Mouse (Mus musculus): ENCODE measurements around the gene Tm7sf2.
A peak's percentile ranks its signal among the peaks of the same experiment; 100 is the strongest.

The Tm7sf2 gene

DNA sequence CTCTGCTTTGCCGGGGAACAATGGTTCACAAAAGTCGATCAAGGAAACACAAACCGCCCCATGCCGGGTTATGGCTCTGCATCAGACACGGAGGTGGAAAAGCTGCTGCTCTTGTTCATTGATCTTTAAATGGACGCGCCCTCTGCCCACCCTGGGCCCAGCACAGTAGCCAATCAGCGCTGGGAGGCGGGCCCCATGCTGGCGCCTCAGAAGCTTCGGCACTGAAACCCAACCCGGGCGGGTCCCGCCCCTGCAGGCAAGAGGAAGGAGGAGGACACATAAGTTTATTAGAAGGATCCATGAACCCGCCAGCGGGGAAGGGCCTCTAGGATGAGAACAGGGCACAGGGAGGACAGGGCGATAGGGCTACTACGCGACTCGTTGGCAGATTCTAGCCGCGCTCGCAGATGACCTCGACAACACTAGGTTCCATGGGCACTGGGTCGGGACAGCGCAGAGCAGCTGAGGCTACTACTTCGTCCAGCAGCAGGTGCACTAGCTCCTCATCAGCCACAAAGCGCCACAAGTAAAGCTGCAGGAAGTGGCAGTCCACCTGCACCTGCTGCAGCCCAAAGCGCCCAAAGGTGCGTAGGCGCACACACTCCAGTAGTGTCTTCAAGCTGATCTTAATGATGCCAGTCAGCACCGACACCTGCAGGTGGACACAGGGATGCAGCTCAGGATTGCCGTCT is at the start of gene Tm7sf2:
Gene Tm7sf2 (minus strand): TSS at position 650 of the 692 bp plus-strand sequence.
- peak; percentile 93 for DNase-seq (ENCODE audit: low spot score)

DNA sequence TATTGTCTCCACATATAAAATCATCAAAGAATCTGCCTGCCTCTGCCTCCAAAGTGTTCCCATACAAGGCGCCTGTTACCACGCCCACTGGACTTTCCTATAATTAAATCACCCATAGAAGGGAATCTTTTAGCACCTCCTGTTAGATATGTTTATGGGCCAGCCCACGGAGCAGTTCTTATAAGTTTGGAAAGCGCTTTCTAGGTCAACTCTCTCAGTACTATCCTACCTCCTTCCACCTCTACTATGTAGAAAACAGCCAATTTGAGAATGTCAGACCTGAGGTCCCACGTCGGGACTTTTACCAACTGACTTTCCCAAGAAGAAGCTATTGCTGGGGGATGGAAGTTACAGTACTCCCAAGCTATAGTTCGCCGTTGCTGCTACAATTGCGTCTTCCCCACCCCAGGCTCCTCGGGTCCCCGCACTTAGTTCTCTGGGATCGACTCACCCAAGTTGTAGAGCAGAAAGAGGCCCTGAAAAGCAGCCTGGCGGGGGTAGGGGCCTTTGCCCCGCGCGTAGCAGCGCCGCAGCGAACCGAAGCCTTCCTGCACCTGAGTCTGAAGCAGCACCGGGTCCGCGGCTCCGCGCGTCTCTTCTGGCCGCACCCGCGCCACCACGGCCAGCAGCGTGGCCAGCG is 49.3 kb upstream of the Tm7sf2 start:
- DNase-seq (ENCODE audit: low spot score), result no peak

DNA sequence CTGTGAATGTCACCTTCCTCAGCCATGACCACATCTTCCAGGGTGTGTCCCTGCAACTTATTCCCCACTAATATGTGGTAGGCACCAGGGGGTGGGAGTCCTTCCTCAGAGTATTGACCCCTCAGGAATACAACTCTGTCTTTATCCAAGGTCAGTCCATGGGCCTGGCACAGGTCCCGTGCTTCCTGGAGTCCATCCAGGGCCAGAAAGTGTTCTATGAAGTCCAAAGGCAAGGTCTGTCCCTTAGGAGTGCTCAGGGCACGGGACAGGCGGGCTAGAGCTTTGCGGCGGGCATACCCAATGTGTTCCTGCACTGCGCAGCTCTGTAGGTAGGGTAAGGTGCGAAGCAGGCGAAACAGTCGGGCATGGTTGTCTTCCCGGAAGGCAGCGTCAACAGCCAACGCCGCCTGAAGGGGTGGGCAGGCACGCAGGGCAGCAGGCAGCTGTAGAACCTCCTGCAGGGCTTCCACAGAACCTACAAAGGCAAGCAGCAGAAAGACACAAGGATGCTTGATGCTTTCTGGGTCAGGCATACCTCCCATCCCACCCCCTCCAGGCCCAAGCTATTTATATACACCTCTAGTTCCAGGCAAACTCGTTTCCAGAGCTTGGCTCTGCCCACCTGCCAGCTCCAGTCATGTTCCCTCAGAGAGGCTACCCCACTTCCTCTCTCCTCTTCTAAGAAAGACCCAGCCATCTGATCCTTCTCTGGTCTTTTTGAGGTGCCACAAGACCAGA is 48.1 kb upstream of the Tm7sf2 start:
- DNase-seq (ENCODE audit: low spot score), result no peak

DNA sequence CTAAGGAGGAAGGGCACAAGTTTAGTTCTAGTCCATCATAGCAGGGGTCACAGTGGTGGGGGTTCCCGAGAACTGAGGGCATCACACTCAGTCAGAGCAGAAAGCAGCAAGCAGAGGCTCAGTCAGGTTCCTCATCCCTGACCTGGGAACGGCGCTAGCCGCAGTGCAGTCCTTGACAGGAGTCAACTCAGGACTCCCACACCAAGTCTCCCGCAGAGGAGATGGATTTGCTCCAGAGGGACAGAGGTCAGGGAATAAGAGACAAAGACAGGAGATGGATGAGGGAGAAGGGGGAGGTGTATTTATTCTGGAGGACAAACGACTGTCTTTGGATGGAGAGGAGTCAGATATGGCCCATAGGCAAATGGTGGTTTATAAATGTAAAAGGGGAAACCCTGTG is 44.9 kb upstream of the Tm7sf2 start:
- DNase-seq (ENCODE audit: low spot score), result no peak

DNA sequence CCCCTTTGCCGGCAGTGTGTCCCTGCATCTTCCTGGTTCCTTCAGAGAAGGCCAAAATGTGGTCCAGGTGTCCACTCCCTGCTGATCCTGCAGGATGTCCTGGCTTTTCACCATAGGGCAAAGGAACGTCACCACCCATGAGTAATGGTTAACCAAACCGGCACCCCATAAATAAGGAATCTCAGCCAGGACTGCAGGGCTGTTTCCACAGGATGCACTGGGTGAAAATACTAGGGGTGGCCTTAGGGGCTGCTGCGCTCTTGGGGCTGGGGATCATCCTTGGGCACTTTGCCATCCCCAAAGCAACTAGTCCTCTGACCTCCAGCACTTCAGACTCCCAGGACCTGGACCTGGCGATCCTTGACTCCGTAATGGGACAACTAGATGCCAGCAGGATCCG is 37.4 kb upstream of the Tm7sf2 start, which contains the start of gene Naaladl1:
Gene Naaladl1 (plus strand): TSS at position 197 of the 400 bp plus-strand sequence.
- no peak for DNase-seq (ENCODE audit: low spot score)

DNA sequence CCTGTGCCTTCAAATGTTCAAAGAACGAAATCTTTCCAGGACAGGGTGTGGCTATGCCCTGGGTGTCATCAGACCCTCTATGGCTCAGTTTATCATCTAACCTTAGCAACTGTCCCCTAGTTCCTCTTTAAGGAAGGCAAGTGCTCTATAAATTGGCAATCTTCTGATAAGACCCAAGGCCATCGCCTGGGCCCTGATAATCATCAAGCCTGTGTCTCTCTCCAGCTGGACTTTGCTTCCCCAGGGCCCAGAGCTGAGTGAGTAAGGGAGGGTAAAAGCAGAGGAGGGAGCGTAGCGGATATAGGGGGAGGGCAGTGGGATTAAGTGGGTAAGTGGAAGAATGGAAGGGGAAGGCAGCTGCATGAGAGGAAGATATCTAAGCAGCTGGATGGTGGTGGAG is 36.3 kb upstream of the Tm7sf2 start:
- no peak for DNase-seq (ENCODE audit: low spot score)

GRCm38 (mm10) chr19:6102169-6102853 is 34.1 kb upstream of the Tm7sf2 start:
- DNase-seq (ENCODE audit: low spot score), result no peak

DNA sequence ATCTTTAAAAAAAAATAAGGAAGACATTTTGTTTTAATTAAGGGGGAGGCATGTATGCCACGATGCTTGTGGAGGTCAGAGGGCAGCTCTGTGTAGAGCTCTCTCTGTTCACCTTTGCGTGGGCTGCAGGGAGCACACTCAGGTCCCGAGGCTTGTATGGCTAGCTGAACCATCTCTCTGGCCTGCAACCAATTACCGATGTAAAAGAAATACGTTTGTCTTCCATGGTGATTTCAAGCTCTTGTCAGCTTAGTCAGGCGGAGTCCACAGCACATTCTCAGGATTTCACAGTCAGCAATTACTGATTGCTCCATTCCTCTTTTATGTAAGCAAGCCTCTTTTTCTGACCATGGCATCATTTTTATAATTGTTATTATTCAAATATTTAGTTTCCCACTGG is 33.0 kb upstream of the Tm7sf2 start:
- no peak for DNase-seq (ENCODE audit: low spot score)

- DNase-seq (ENCODE audit: low spot score), result no peak
Observed at GRCm38 (mm10) chr19:6097847-6098246, 29.7 kb upstream of the Tm7sf2 start.

GRCm38 (mm10) chr19:6094119-6094518 is 25.9 kb upstream of the Tm7sf2 start, which contains the start of gene AC131692.1:
Gene AC131692.1 (plus strand): TSS chr19:6094419.
- DNase-seq (ENCODE audit: low spot score), result no peak

GRCm38 (mm10) chr19:6088841-6089240 is 20.7 kb upstream of the Tm7sf2 start:
- DNase-seq (ENCODE audit: low spot score), result no peak

- DNase-seq (ENCODE audit: low spot score), result peak; percentile 89
Observed at GRCm38 (mm10) chr19:6085417-6085879, 17.3 kb upstream of the Tm7sf2 start.

DNA sequence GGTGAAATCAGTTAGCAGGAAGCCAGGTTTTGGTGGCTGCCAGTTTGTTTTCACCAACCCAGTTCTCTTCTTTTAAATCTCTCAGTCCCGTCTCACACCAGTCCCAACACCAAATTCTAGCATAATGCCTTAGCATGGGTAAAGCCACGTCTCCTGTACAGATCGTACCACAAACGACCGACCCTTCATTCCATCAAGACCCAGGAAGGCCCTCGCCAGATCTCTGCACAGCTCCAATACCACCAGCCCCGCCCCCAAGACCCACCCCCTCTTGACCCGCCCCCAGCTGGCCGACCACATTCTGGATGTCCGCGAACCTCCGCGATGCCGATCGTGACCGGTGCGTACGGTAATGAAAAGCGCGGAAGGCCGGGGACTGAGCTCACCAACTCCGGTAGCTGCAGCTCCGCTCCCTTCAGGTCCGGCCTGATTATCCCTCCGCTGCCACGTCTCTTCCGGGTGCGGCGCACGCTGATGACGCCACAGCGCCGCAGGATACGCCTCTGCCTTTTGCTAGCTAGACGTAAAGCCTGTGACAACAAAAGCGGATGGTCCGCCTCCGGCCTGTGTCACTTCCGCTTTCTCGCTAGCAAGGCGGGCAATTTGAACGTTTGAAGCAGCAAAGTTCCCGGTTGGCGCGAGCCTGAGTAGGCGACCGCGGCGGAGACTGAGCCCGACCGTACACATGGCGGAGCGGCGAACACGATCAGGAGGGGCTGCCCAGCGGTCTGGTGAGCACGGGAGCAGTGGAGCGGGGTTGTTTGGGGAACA is 16.5 kb upstream of the Tm7sf2 start, which contains the start of the genes Zfpl1 and Cdca5:
Gene Zfpl1 (minus strand): TSS at position 479 of the 771 bp plus-strand sequence.
Gene Cdca5 (plus strand): TSS at position 506 of the 771 bp plus-strand sequence.
- peak; percentile 100 for DNase-seq (ENCODE audit: low spot score)

GRCm38 (mm10) chr19:6082156-6082555 is 14.0 kb upstream of the Tm7sf2 start, which contains the start of gene Gm28374:
Gene Gm28374 (minus strand): TSS chr19:6082256.
- no peak for DNase-seq (ENCODE audit: low spot score)

DNA sequence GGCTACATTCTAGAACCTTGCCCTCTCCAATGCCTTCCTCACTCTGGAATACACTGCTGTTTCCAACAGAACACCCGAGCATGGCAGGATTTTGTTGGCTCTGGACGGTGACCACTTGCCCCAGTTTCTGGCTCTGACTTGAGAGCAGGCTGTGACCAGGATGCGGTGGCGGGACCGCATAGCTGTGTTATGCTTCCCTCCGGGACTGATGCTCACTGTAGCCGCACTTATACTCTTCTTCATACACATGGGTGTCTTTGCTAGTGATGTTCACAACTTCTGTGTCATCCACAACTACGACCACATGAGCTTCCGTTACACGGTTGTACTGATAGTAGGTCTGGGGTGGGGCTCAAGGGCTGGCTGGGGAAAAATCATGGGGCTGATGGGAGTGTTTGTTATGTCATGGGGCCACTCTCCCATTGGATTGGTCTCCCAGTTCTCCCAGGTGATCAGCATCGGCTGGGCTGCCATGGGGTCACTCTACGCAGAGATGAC is 11.9 kb upstream of the Tm7sf2 start, which contains the start of gene Tmem262:
Gene Tmem262 (plus strand): TSS at position 51 of the 498 bp plus-strand sequence.
- no peak for DNase-seq (ENCODE audit: low spot score)

GRCm38 (mm10) chr19:6076564-6077393 is 8.6 kb upstream of the Tm7sf2 start, which contains the start of gene Vps51:
Gene Vps51 (minus strand): TSS chr19:6077231.
- DNase-seq (ENCODE audit: low spot score), result peak; percentile 95

GRCm38 (mm10) chr19:6073889-6074288 is 5.7 kb upstream of the Tm7sf2 start:
- no peak for DNase-seq (ENCODE audit: low spot score)

DNA sequence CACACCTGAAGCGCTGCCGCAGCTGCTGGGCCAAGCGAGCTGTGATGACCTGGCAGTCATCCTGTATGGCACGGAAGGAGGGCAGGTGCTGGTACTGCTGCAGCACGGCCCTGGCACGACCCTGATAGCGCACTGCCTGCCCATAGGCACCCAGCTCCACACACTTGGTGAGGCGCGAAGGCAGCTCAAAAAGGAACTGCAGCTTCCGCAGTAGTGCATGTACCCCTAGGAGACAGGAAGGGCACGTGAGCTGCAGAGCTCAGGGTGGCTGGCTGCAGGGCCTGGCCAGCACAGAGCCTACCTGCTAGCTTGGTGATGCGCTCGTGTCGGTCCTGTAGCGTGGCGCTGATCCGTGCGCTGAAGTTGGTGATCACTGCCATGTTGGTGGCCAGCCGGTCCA is 3.1 kb upstream of the Tm7sf2 start:
- no peak for DNase-seq (ENCODE audit: low spot score)

- DNase-seq (ENCODE audit: low spot score), result no peak
Observed at GRCm38 (mm10) chr19:6070571-6071250, 2.5 kb upstream of the Tm7sf2 start.
